Mouse (Mus musculus) MN1 (cell line): ENCODE results near the gene Mesp2.
A peak's percentile ranks its signal among the peaks of the same experiment; 100 is the strongest.
"Not testable (repeated sequence)": the region's sequence is repeated elsewhere in the genome, so short reads cannot be mapped to it uniquely, and the experiment has no call there.

ENCODE experiments used
- DNase-seq: peaks from one replicate; pipeline ENCODE4 v3.0.0-alpha.2; 2016; ENCODE audit warnings: low spot score

Mesp2 gene

DNA sequence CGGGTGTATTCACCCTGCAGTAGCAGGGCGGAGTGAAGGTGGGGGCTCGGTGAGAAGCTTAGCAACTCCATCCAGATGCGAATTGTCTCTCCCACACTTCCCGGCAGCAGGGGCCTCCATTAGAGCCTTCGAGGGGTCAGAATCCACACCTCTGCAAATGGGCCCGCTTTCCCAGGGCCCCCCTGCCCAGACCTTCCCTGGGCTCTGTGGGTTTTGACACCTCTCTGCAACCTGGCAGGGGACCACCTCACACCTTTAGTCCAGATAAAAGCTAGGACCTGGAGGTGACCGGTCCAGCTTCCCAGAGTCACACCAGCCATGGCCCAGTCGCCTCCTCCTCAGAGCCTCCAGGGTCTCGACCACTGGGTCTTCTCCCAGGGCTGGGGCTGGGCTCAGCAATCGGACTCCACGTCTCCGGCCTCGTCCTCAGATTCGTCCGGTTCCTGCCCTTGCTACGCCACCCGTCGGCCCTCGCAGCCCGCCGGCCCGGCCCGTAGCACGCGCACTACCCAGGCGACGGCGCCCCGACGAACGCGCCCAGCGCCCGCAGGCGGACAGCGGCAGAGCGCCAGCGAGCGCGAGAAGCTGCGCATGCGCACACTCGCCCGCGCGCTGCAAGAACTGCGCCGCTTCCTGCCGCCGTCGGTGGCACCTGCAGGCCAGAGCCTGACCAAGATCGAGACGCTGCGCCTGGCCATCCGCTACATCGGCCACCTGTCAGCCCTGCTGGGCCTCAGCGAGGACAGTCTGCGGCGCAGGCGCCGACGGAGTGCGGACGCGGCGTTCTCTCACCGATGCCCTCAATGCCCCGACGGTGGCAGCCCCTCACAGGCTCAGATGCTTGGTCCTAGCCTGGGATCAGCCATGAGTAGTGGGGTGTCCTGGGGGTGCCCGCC lies at the start of gene Mesp2:
Mesp2 (plus strand) TSS at position 117 of the 896 bp plus-strand sequence.
- DNase-seq = no peak

DNA sequence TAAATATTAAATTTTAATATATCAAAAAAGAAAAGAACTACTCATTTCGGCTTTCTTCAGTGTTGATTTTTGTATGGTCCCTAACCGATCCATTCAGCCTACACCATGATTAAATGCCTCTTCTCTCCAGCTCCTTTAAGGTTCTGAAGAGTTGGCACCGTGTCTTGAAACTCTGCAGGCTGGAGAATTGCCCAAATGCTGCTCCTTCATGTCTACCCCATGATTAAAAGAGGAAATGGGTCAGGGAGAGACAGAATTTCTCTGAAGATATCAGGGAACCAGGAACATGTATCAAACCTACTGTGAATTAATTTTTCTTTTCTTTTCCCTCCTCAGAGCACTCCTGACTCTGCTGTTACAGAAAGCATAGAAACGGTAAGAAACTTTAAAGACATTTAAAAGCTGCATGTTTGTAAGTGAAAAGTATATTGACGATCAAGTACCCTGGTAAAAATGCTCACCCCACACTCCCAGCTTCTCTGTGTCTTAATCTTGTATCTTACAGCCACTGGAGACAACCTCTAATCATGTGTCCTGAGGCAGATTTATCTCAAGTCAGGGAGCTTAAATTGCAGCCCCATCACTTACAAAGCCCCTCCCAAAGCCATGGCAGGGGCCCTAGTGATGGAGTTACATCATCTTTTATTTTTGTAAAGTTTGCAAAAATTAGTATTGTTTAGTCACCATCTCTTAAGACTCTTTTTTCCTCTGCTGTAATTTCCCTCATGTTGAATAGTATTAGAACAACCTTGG lies 49.2 kb upstream of the Mesp2 start:
- DNase-seq = no peak

DNA sequence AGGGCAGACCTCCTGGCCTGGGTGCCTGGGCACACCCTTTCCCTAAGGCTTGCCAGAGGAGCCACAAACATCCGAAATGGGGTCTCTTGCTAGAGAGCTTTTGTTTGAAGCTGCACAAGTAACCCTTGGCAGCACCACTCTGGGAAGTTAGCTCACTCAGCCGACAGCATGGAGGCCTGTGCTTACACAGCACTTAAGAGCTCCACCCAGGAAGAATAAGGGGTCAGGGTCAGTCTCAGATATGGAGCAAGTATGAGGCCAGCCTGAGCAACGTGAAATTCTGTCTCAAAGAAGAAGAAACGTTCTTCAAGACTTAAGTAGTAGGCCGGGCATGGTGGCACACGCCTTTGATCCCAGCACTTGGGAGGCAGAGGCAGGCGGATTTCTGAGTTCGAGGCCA lies 48.4 kb upstream of the Mesp2 start:
- no peak for DNase-seq

DNA sequence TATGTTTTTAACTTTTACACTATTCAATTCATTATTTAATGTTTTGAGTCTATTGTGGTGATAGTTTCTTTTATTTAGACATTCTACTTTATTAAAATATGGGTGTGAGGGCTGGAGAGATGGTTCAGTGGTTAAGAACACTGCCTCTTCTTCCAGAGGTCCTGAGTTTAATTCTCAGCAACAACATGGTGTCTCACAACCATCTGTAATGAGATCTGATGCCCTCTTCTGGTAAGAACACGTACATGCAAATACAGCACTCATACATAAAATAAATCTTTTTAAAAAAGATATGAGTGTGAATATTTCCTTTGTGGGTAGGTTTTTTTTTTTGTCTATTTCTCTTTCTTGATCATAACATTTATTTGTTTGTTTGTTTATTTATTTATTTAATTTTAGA lies 44.5 kb upstream of the Mesp2 start:
- DNase-seq = no peak

DNA sequence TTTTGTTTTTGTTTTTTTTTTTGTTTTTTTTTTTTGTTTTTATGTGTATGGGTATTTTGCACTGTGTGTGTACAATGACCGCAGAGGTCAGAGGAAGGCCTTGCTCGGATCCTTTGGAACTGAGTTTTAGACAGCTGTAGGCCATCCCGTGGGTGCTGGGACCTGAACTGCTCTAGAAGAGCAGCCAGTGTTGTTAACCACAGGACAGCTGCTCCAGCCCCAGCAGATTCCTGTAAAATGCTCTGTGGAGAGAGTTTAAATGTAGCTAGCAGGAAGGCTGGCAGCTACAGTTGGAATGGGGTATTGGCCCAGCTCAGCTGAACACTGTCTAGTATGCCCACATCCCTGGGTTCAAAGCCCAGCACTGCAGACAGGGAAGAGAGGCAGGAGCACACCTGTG lies 40.9 kb upstream of the Mesp2 start:
- DNase-seq = no peak

DNA sequence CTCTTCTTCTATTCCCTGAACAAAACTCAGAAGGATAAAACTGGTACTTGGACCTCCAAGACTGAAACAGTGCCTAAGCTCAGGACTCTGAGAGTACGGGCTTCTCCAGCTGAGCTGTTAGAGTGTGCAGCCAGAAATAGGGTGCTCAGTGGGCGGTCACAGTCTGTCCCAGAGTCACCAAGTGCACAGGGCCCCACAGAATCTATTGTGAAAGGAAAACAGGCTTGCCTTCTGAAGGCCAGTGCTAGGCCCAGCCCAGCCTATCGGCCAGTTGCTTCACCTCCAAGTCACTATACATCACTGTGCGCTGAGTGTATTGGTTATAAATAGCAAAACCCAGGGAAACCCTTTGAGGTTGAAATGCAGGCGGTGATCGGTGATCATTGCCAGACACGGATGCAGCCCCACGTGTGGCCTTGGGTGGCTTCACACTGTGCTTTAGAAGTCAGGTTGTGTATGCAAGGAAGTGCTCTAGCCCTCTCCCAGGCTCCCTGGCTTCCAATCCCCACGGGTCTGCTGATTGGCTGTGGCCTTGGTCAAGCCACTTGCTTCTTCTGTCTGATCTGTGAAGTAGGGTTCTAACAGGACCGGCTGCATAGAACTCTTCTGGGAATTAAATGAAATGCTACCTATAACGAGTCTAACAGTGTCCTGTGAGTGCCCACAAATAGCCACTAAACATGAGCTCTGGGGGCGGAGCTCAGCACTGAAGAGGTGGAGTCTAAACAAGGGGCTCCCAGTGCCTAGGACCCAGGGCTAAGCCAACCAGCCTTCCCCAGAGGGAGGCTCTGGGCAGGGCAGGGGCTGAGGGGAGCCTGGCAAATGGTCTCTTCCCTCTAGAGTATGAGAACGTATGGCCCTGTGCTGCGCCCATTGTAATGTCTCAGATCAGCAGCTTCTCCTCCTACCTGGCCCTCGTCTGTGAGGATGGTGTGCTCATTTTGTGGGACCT lies 38.7 kb upstream of the Mesp2 start:
- no peak for DNase-seq

GRCm38 (mm10) chr7:79780647-79781626 lies 29.6 kb upstream of the Mesp2 start:
- peak; percentile 84 for DNase-seq

DNA sequence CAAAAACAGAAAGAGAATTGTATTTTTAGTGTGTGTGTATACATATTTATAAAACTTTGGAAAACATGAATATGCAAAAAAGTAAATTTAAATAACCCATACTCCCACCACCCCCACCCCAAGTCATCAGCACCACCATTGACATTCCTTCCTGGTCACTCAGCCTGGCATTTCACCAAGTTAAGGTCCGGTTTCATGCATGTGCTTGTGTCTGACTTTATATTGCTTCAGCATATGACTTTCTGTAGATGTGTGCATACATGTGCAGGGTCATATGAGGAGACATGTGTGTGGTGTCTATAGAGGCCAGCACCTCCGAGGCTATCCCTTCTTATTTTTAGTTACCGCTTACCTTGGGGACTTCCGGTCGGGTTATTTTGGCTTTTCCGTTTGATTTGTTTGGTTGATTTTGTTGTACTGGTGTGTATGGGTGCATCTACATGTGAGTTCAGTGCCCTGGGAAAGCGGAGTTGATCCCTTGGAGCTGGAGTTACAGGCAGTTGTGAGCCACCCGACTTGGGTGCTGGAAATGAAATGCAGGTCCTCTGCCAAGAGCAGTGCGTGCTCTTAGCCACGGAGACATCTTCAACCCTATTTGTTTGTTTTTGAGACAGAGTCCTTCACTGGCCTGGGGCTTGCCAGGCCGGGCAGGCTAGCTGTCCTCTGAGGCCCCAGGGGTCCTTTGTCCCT lies 28.6 kb upstream of the Mesp2 start:
- no peak for DNase-seq

DNA sequence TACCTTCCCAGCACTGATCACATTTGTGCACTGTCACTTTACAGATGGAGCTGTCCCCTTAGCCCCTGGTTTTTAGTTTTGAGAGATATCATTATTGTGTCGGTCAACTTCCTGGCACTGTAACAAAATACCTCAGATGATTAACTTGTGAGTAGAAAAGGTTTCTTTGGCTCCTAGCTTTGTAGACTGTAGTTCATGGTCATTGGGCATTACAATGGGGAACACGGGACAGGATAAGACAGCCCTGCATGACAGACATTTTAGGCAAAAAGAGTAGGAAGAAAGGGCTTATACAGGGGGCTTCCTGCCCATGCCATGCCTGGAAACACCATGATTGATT lies 28.0 kb upstream of the Mesp2 start:
- no peak for DNase-seq

DNA sequence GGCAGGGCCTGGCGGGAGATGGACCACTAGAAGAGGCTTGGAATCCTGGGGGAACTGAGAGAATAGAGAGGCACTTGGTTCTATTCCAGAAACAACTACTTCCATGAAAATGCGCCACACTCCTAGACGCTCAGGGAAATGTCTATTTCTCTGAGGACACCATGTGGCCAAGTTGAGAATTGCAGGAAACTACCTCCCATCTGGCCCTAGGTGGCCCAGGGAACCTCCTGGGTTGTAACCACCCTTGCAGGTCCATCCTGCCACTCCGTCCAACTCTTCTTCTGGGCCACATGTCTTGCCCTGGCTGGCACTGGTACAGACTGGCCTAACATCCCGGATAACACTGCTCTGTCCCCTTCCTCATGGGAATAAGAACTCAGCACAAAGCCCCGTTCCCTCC lies 24.2 kb upstream of the Mesp2 start:
- peak; percentile 79 for DNase-seq

GRCm38 (mm10) chr7:79789812-79790211 lies 20.7 kb upstream of the Mesp2 start:
- DNase-seq = not testable (repeated sequence)

DNA sequence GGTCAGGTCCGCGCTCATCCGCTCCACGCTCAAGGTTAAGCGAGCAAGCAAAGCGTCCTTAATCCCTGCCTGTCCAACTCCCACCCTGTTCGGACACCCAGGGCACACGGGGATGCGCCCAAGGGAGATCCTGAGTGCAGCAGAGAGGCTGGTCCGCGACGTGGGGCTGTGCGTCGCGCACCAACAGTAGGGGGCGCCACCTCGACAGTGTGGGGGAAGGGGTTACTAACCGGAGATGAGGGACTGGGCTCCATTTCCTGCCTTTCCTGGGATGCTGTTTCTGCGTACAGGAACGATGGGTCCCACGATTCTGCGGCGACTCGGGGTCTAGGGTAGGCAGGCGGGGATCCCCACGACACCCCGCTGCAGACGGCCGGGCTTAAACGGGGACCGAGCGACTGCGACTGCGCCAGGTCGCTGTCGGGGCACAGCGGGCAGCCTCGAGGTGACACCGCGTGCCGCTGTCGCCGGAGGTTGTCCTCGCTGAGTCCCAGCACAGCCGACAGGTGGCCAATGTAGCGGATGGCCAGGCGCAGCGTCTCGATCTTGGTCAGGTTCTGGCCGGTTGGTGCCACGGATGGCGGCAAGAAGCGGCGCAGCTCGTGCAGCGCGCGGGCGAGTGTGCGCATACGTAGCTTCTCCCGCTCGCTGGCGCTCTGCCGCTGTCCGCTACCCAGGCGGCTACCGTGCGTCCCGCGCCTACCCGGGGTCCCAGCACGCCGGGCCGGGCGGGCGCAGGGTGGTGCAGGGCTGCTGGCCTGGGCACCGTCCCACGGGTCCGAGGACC lies 17.7 kb upstream of the Mesp2 start:
- no peak for DNase-seq

DNA sequence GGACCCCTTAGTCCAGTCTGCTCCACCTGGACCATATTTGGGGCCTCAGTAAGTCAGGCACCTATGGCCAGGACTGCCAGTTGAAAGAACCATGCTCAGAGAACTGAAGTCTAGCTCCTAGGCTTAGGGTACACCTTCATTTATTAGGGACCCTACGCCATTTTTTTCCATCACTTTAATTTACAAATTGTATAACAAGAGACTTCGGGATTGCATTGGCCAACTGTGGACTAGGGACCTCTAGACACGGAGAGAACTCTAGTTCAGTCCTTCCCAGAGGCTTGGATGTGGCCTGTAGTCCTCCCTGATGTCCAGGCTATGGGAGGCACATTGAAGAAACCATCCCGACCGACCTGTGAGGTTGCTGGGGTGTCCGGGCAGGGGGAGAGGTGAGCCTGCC lies 16.8 kb upstream of the Mesp2 start, which contains the start of gene Mesp1:
Mesp1 (minus strand) TSS at position 101 of the 400 bp plus-strand sequence.
- no peak for DNase-seq

DNA sequence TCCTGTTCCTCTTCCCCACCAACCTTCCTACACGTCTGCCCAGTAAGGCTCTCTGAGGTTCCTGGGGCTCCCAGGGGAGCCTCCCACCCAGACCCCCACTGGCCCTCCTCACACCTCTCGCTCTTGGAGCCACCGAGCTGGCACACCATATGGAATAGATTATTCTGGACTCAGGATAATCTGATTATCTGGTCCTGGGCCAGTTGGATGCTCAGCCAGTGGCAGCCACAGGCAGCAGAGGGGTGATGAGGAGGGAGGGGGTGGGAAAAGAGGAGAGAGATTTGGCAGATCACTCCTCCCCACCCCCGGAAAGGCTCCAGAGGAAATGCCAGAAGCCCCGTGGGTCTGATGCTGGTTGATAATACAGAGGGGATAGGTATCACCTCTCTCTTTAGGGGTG lies 11.9 kb upstream of the Mesp2 start:
- DNase-seq = peak; percentile 47

DNA sequence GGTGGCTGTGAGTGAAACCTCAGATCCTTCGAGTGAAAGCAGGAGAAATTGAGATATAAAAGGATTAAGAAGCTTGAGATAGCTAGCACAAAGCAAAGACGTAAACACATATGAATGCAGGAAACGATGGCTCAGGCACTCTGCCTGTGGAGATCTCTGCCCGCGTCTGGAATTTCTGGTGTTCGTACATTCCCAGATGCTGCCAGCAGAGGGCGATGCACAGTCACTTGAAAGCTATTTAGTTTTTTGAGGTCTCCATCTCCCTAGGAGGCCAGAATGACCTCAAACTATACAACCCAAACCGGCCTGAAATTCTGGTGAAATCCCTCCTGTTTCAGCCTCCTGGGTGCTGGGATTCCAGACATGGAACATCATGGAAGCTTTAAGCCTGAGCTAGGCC lies 11.5 kb upstream of the Mesp2 start:
- peak; percentile 84 for DNase-seq

GRCm38 (mm10) chr7:79799506-79799905 lies 11.0 kb upstream of the Mesp2 start:
- DNase-seq = no peak

GRCm38 (mm10) chr7:79800336-79800735 lies 10.2 kb upstream of the Mesp2 start:
- no peak for DNase-seq

- no peak for DNase-seq
These were observed 9.1 kb upstream of the Mesp2 start for GRCm38 (mm10) chr7:79801391-79801790.

GRCm38 (mm10) chr7:79802037-79802436 lies 8.5 kb upstream of the Mesp2 start:
- no peak for DNase-seq
